Mouse (Mus musculus): ENCODE results near the gene Dennd2d. TPM values are rescaled to one million over a fixed set of nuclear protein-coding genes. Genes with fewer than 3 reads are reported as not detected.

The Dennd2d gene
- polyA plus RNA-seq, 1 experiment = 8.8 TPM

DNA sequence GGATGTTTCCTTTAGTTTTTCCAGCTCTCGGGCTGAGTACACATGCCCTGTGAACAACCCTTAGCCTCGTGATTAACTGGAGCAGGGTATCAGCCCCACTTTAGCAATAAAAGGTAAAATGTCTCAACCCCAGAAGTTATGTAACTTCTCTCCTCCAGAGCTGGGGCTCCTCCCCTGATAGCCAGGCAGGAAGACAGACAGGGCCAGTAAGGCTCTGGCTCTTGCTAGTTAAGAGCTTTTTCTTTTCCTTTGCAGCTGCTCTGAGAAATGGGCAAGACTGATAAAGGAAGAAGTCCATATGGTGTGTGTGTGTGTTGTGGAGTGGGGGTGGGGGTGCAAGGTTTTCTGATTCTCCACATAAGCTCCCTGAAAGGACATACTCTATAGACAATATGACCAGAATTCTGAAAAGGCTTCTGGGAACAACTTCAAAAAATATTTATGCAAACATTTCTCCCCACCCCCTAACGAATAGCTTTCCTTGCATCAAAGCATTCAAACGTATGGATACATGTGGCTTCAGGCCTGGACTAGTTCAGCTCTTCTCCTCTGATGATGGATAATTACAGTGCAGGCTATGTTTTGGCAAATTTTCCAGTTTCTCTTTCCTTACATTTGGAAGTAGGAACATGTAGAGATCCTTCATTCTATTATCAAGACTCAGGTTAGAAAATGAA, 14.0 kb downstream of the Dennd2d start:
- no peak for DNase-seq (ENCODE audit: low read depth)

DNA sequence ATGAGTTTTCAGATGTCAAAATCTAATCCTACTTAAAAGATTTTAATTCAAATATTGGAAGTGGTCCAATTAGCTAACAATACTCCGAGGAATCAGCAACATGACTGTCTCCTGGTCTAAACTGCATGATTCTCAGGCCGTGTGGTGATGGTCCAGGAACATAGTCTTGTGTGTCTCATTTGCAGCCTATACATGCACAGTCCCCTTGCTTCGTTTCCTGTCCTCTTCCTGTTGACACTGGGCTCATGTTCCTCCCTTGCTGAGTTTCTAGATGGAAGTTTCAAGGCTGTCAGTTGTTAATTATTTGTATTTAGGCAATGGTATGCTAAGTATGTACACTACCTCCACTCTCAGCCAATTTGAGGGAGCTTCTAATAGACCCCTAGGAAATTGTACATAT, 14.8 kb downstream of the Dennd2d start:
- DNase-seq (ENCODE audit: low read depth) = no peak

- DNase-seq (ENCODE audit: low read depth) = no peak
Measured at GRCm38 (mm10) chr3:106500510-106500909, 18.3 kb downstream of the Dennd2d start.

DNA sequence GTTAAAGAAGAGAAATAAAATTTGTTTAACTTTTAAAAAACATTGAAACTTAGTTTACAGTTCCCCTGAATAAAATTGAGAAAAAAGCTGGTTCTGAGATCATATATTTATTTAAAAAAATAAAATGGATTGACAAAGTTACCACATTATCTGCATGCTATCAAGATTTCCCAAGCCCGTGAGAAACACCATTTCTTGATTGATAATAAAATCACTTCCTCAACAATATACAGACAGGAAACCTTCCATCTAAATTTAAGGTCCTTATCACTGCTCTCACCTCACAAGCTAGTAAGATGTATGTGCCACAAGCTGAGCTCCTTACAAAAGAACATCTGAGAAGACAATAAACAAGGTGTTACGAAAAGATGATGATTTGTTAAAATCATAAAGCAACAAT, 20.7 kb downstream of the Dennd2d start:
- no peak for DNase-seq (ENCODE audit: low read depth)

DNA sequence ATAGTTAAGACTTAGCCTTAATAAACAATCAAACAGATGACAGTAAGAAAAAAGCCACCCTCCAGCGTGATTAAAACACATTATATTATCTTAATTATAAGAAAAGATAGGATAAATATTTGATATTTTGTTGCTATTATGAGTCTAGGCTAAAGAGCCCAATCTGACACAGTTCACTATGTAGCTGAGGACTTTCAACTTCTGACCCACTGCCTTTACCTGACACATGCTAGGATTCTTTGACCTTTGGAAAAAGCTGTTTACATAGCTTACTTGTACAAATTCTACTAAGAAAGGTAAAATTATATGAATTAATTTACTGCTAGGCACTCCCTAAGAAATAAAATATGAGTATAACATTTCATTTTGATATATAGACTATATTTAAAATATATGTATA, 28.5 kb downstream of the Dennd2d start:
- DNase-seq (ENCODE audit: low read depth) = no peak

GRCm38 (mm10) chr3:106515016-106515415, 32.8 kb downstream of the Dennd2d start:
- DNase-seq (ENCODE audit: low read depth) = no peak

- no peak for DNase-seq (ENCODE audit: low read depth)
Measured at GRCm38 (mm10) chr3:106522730-106523129, 40.5 kb downstream of the Dennd2d start.

GRCm38 (mm10) chr3:106526411-106526810, 44.2 kb downstream of the Dennd2d start:
- DNase-seq (ENCODE audit: low read depth) = no peak

GRCm38 (mm10) chr3:106528032-106528431, 45.8 kb downstream of the Dennd2d start:
- no peak for DNase-seq (ENCODE audit: low read depth)

DNA sequence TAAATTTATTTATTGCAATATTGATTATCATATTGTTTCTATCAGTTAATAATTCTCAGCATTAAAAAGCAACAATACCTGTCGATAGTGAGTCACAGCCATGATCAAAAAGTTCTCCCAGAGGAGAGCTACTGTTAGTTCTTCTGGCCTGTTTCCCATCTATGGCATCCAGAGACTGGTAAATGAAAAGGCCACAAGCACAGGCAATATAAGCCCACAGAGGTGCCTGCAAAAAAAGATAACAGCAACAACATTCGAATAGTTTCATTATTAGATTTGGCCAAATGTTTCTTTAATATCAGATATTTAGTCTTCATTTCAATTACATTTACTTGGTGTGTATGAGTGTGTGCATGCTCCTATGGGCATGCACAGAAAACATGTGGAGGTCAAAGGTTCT, 51.1 kb downstream of the Dennd2d start:
- DNase-seq (ENCODE audit: low read depth) = no peak

DNA sequence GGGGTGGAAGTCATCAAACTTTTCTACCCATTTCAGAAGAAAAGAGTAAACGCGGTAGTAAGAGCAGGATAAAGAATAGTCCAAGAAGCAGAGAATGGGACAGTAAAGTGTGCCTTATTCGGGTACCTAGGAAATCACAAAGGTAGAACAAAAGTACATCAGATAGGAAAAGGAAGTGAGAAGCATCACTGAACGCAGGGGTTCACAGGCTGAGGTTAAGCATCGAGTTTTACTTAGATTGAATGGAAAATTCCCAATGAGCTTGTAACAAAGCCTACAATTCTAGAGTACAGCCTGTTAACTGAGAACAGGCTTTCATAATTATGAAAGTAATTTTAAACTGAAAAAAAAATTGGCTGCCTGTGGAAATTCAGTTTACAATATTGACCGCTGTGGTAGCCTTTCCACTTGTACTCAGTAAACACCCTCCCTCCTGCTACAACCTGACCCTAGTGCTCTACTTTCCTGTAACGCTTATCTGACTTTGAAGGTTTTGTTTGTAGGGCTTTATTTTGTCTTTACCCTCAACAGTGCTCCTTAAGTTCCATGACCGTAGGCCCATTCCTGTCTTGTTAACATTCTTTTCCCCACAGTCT, 62.6 kb downstream of the Dennd2d start:
- no peak for DNase-seq (ENCODE audit: low read depth)

DNA sequence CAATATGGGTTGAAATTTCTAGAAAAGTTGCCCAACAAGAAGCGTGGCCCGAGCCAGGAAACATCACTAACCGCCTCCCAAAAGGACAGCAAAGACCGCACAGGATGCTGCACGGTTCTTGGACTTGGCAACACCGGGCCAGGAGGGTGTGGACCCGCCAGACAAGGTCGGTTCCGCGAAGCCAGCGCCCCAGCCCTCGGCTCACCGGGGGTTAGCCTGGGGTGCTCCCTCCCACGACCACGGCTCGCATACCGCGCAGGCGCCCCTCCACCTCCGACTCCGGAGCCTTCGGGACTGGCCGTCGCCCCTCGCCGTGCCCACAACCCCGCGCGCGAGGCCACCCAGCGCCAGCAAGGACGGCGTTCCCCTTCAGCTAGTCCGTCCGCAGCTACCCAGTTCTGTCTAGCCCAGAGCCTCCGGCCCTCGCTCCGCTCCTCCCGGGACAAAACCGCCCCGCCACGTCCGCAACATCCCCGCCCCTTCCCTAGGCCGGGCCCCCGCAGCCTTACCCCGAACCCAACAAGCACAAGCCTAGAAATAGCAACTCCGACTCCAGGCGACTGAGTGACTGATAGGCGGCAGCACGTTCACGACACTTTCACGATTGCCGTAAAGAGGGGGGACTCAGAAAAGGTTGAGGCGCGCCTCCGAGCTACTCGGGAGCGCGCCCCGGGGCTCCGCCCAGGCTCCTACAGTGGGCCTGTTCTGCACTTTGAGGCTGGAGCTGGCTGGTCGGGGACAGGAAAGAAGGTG, 65.1 kb downstream of the Dennd2d start, which contains the start of the genes Dram2 and Cept1:
Dram2 (plus strand) TSS at position 628 of the 753 bp plus-strand sequence.
Cept1 (minus strand) TSS at position 632 of the 753 bp plus-strand sequence.
- DNase-seq (ENCODE audit: low read depth) = peak; percentile 67

- DNase-seq (ENCODE audit: low read depth) = no peak
Measured at GRCm38 (mm10) chr3:106547924-106548539, 65.8 kb downstream of the Dennd2d start.

GRCm38 (mm10) chr3:106548971-106549370, 66.8 kb downstream of the Dennd2d start:
- no peak for DNase-seq (ENCODE audit: low read depth)

Other genes starting within 250 kb of the Dennd2d start
- not detected in 2 replicates for gene Chil6, start 76.2 kb upstream of the Dennd2d start, polyA plus RNA-seq (2012; rRNA removed)
- gene Dram2, start 65.4 kb downstream of the Dennd2d start, polyA plus RNA-seq (2012; rRNA removed) = 66.8 and 68.9 TPM in 2 replicates
- gene Cept1, start 65.4 kb downstream of the Dennd2d start, polyA plus RNA-seq (2012; rRNA removed) = 20.2 and 20.7 TPM in 2 replicates
- 4.0 and 5.1 TPM in 2 replicates for gene Lrif1, start 202.6 kb downstream of the Dennd2d start, polyA plus RNA-seq (2012; rRNA removed)